Mouse (Mus musculus) olfactory bulb, adult 2 months (tissue): ENCODE data around the gene Tex14.

Experiments
- CTCF ChIP-seq: fragments of 200-500 bp; IDR thresholded peaks from 2 replicates; pipeline ENCODE4 v1.5.1; 2012; ENCODE audit warnings: low read depth, mild to moderate bottlenecking, low read length, moderate library complexity; ENCODE audit not compliant: insufficient read depth
- POLR2A ChIP-seq: fragments of 200-500 bp; IDR thresholded peaks from 2 replicates; pipeline ENCODE4 v1.6.1; 2012; ENCODE audit warnings: mild to moderate bottlenecking, low read depth, low read length, moderate library complexity; ENCODE audit not compliant: insufficient read depth

DNA sequence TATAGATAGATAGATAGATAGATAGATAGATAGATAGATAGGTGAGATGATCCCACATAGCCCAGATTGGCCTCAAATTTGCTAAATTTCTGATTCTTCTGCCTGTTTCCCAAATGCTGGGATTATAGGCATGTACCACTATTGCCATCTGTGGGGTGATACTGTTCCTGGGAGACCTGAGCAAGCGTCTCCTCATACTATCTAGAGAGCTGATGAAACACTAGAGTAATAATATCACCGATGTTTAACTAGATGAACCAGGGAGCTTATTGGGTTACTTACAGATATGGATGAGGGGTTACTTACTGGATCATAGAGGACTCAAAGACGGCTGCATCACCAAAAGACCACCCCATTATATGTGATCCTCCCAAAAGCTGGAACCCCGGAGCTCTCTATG is 24.5 kb downstream of the Tex14 start:
- TF ChIP-seq CTCF (no peak), POLR2A (no peak)
